ENCODE assay signal across 11 mouse cellular contexts in the genomic region with DNA sequence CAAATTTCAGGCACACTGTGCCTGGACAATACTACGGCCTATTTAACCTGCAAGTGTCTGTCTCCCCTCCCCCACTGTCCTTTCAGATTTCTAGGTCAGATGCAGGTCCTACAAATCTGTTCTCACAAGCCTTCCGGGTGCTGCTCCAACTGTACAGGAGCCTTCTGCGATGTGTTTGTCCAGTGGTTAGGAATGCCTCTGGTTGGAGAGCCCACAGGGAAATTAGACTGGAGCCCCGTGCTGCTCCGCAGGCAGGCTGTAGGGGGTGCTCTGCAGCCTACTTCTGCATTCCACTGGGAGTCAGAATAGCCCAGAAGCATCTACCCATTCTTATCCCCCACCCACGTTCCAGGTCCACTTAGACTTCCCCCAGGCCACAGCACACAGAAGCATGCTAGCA.
DNase-seq lines count a peak whose midpoint lies in the region; ATAC-seq and TF ChIP-seq lines count a peak whose summit lies in the region.
"Had no signal": no experiment of that assay in that cellular context is flagged by ENCODE, and none has a peak within 500 bp of the region (broad histone marks: within the 10 kb centered on the region; RNA-seq: fewer than 3 reads in every experiment).

No protein-coding gene starts in this region.

- peak; percentile 40 for DNase-seq in cerebellum, adult 8-10 months
- DNase-seq in cerebellum, postnatal 4 days (ENCODE audit: low spot score in 2 of 2) = no peak
- no peak for DNase-seq in layer of hippocampus, adult 2 months (ENCODE audit: low spot score in 2 of 2)
- no peak for DNase-seq in layer of hippocampus, adult 9-10 months (ENCODE audit: low spot score)
- DNase-seq in Patski (ENCODE audit: low read depth, low spot score) = no peak
- DNase-seq in right cerebral cortex, postnatal 25 days = no peak
- DNase-seq: B cell, adult 2 months had no signal

- H3K4me2 ChIP-seq in intestine, embryonic 16.5 days (ENCODE audit: low read depth, low read length) = no peak overlapping the region
- H3K4me2 ChIP-seq in neural tube, embryonic 15.5 days = no peak overlapping the region
- H3K4me2 ChIP-seq: hindbrain, embryonic 12.5 days; midbrain, embryonic 15.5 days had no signal

- TF ChIP-seq CTCF in layer of hippocampus, adult 2 months (conservative IDR thresholded peaks at IDR 0.05) = peak; percentile 76
- peak; percentile 62 for TF ChIP-seq CTCF in Patski (IDR thresholded peaks at IDR 0.05)

- no peak for ATAC-seq in Patski
- ATAC-seq in intestine, embryonic 16.5 days = 0 out of 2 replicates have a peak, but pooled peaks have one; percentile 21
- ATAC-seq in neural tube, embryonic 15.5 days (ENCODE audit: low FRiP score) = no peak
- ATAC-seq: midbrain, embryonic 15.5 days had no signal

- in situ Hi-C loops in Patski (cut with MboI; ENCODE audit: low pct_unique_long_range_greater_than_20kb) = loop anchor here (5.0 kb wide), 1 partner anchor 113 kb away; no protein-coding TSS in a partner anchor

- 69% methylated on average over 6 of the region's 6 CpGs for WGBS in intestine, embryonic 16.5 days
- WGBS in neural tube, embryonic 15.5 days = 71% methylated on average over 6 of the region's 6 CpGs

- no peak overlapping the region for H3K27ac ChIP-seq in layer of hippocampus, adult 2 months
- H3K27ac ChIP-seq in intestine, embryonic 16.5 days (ENCODE audit: low read length) = no peak overlapping the region
- no peak overlapping the region for H3K27ac ChIP-seq in neural tube, embryonic 15.5 days (replicated peaks)
- H3K27ac ChIP-seq: hindbrain, embryonic 12.5 days; midbrain, embryonic 15.5 days had no signal

- no peaks in the 10 kb centered on the region for H3K27me3 ChIP-seq in Patski
- H3K27me3 ChIP-seq in intestine, embryonic 16.5 days (replicated peaks; ENCODE audit: control insufficient read depth, insufficient read depth, low read length) = no peaks in the 10 kb centered on the region
- H3K27me3 ChIP-seq in neural tube, embryonic 15.5 days (replicated peaks) = no peaks in the 10 kb centered on the region
- H3K27me3 ChIP-seq: hindbrain, embryonic 12.5 days had no signal

- CTCF ChIA-PET in Patski (lab: Charles Lee) = no interaction called here

- H3K36me3 ChIP-seq in intestine, embryonic 16.5 days (ENCODE audit: control insufficient read depth, insufficient read depth, low read length) = no peaks in the 10 kb centered on the region
- no peaks in the 10 kb centered on the region for H3K36me3 ChIP-seq in neural tube, embryonic 15.5 days
- H3K36me3 ChIP-seq: hindbrain, embryonic 12.5 days; midbrain, embryonic 15.5 days had no signal

- POLR2A ChIA-PET in Patski (lab: Charles Lee) = no interaction called here

- H3K9me3 ChIP-seq in intestine, embryonic 16.5 days (ENCODE audit: control insufficient read depth, low read length) = no peaks in the 10 kb centered on the region
- H3K9me3 ChIP-seq in neural tube, embryonic 15.5 days (replicated peaks) = no peaks in the 10 kb centered on the region
- H3K9me3 ChIP-seq: hindbrain, embryonic 12.5 days; midbrain, embryonic 15.5 days had no signal

- no peak overlapping the region for H3K9ac ChIP-seq in intestine, embryonic 16.5 days (ENCODE audit: low read depth, low read length)
- H3K9ac ChIP-seq in neural tube, embryonic 15.5 days (replicated peaks) = no peak overlapping the region
- H3K9ac ChIP-seq: hindbrain, embryonic 12.5 days; midbrain, embryonic 15.5 days had no signal

- H3K4me1 ChIP-seq in intestine, embryonic 16.5 days (ENCODE audit: control insufficient read depth, insufficient read depth, low read length) = peaks cover 4% of the 10 kb centered on the region; the same call in 1 of the 2 replicates
- H3K4me1 ChIP-seq in neural tube, embryonic 15.5 days = peaks cover 11% of the 10 kb centered on the region
- H3K4me1 ChIP-seq: midbrain, embryonic 15.5 days had no signal

- H3K4me3 ChIP-seq in layer of hippocampus, adult 2 months = no peak overlapping the region
- H3K4me3 ChIP-seq in intestine, embryonic 16.5 days (ENCODE audit: low read length) = no peak overlapping the region
- no peak overlapping the region for H3K4me3 ChIP-seq in neural tube, embryonic 15.5 days (replicated peaks)
- H3K4me3 ChIP-seq: hindbrain, embryonic 12.5 days; midbrain, embryonic 15.5 days had no signal
